Mouse (Mus musculus): ENCODE results near the gene Pfdn2. TPM values are rescaled to one million over a fixed set of nuclear protein-coding genes. Genes with fewer than 3 reads are reported as not detected.

Pfdn2 gene
- total RNA-seq, 2 experiments from 2014 or later = 177 to 190 TPM

GRCm38 (mm10) chr1:171402991-171403390 is 57.5 kb downstream of the Pfdn2 start:
- no peak for DNase-seq (ENCODE audit: low spot score in 2 of 2)

DNA sequence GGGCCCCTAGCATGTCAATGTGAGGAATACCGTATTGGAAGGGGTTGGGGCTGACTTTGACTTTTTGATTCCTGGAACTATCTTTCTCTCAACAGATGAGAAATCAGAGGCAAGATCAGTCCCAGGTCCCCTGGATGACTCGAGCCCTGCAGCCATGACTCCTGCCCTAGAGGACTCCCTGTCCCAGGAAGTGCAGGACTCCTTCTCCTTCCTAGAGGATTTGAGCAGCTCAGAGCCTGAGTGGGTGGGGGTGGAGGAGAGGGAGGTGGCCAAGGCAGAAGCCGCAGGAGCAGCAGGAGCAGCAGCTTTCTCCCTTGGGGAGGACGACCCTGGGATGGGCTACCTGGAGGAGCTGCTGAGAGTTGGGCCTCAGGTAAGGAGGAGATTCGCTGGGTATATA is 61.8 kb downstream of the Pfdn2 start:
- DNase-seq (ENCODE audit: low spot score in 2 of 2) = no peak

Other genes with a start within 250 kb of the Pfdn2 start
- gene Cfap126, start 231.8 kb upstream of the Pfdn2 start, total RNA-seq (2021) = 1 to 10 TPM; 1.5 to 2.0 TPM
- 100 to 1,000 TPM; 181 to 187 TPM for gene Sdhc, start 195.1 kb upstream of the Pfdn2 start, total RNA-seq (2021)
- gene Mpz, start 195.0 kb upstream of the Pfdn2 start, total RNA-seq (2021) = not detected
- gene Pcp4l1, start 149.4 kb upstream of the Pfdn2 start, total RNA-seq (2021) = 10 to 100 TPM; 47.5 to 47.7 TPM
- under 1 TPM in 1 of 2 experiments, not detected in 1; 0.17 TPM for gene Nr1i3, start 131.7 kb upstream of the Pfdn2 start, total RNA-seq (2021)
- gene Tomm40l, start 123.2 kb upstream of the Pfdn2 start, total RNA-seq (2021) = 10 to 100 TPM; 71.6 to 77.6 TPM
- 1 to 10 TPM; 2.2 to 3.1 TPM for gene Apoa2, start 120.6 kb upstream of the Pfdn2 start, total RNA-seq (2021)
- gene Fcer1g, start 111.3 kb upstream of the Pfdn2 start, total RNA-seq (2021) = 10 to 100 TPM; 16.3 to 20.8 TPM
- 10 to 100 TPM; 10.9 to 11.9 TPM for gene Adamts4, start 95.2 kb upstream of the Pfdn2 start, total RNA-seq (2021)
- 100 to 1,000 TPM; 270 to 277 TPM for gene Ndufs2, start 94.3 kb upstream of the Pfdn2 start, total RNA-seq (2021)
- 10 to 100 TPM; 71.0 to 71.4 TPM for gene B4galt3, start 75.3 kb upstream of the Pfdn2 start, total RNA-seq (2021)
- 10 to 100 TPM; 23.2 to 25.3 TPM for gene Ppox, start 64.5 kb upstream of the Pfdn2 start, total RNA-seq (2021)
- 10 to 100 TPM; 60.9 to 61.3 TPM for gene Usp21, start 57.7 kb upstream of the Pfdn2 start, total RNA-seq (2021)
- gene Ufc1, start 50.6 kb upstream of the Pfdn2 start, total RNA-seq (2021) = 100 to 1,000 TPM in 1 of 2 experiments, 10 to 100 TPM in 1; 99.7 to 108 TPM
- gene Dedd, start 16.5 kb upstream of the Pfdn2 start, total RNA-seq (2021) = 10 to 100 TPM; 40.1 to 40.5 TPM
- 10 to 100 TPM; 40.9 to 41.5 TPM for gene Nit1, start within 50 bp of the Pfdn2 start, total RNA-seq (2021)
- 1 to 10 TPM; 6.0 to 6.1 TPM for gene Klhdc9, start 15.1 kb downstream of the Pfdn2 start, total RNA-seq (2021)
- 1 to 10 TPM; 6.3 to 6.7 TPM for gene Nectin4, start 24.4 kb downstream of the Pfdn2 start, total RNA-seq (2021)
- 1 to 10 TPM; 1.9 TPM for gene Arhgap30, start 43.3 kb downstream of the Pfdn2 start, total RNA-seq (2021)
- 100 to 1,000 TPM; 133 to 142 TPM for gene Usf1, start 65.6 kb downstream of the Pfdn2 start, total RNA-seq (2021)
- 1 to 10 TPM; 3.9 to 7.1 TPM for gene Tstd1, start 73.2 kb downstream of the Pfdn2 start, total RNA-seq (2021)
- 1 to 10 TPM; 4.4 to 5.6 TPM for gene F11r, start 91.9 kb downstream of the Pfdn2 start, total RNA-seq (2021)
- gene Alyref2, start 157.8 kb downstream of the Pfdn2 start, total RNA-seq (2021) = 1 to 10 TPM; 6.9 to 7.3 TPM
- gene Itln1, start 189.6 kb downstream of the Pfdn2 start, total RNA-seq (2021) = not detected
- gene Cd244a, start 213.5 kb downstream of the Pfdn2 start, total RNA-seq (2021) = not detected

Data from layer of hippocampus, adult 18-20 months (tissue).